Mouse (Mus musculus) G1E-ER4 (cell line): ENCODE data around the gene Ppp1r3g. TPM values are rescaled to one million over a fixed set of nuclear protein-coding genes. Genes with fewer than 3 reads are reported as not detected.

Experiments
- GATA1 ChIP-seq: IDR thresholded peaks from one replicate; pipeline ENCODE4 v1.8.0; 2012; ENCODE audit warnings: low read length, inconsistent platforms
- polyA plus RNA-seq: library from polyadenylated mRNA; stranded (reverse); fragments of >175 nt; gene quantifications from 2 replicates; pipeline ENCODE4 v1.2.3, GENCODE M21; 2012

Ppp1r3g gene
- polyA plus RNA-seq, 1 experiment: 0.03 TPM

DNA sequence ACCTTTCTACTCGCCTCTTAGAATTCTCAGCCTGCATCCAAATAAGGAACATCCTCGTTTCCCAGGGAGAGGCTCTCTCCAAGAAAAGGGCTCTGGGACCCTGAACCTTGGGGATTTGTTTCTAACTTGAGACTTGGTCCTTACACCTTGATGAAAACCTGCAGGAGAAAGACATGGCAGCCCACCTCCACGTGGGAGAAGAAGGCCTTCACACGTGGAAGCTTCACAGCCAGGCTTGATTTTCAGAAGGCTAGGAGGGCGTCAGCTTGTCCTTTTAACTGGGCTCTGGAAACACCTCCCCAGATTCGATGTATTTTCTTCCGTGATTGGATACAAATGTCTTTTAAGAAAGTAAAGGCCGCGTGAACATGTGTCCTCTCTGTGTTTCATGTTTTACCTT is 11.2 kb downstream of the Ppp1r3g start:
- no peak for TF ChIP-seq GATA1

DNA sequence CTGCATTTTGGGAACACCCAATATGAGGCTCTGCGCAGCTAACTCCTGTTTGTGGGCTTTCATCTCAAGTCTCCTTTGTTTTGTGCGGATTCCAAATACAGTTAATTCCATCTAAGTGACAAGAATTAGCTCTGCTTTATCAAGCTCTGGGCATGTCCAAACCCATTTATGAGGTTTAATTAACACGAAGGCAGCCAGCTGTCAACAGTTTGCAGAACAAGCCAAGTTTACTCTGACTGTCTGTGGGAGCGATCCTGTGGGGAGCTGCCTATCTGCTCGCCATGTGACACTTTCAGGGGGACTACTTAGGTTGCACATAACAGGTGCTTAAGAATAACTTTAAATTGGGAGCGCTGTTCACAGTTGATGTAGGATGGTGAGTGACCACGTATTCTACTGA is 18.3 kb downstream of the Ppp1r3g start:
- no peak for TF ChIP-seq GATA1

DNA sequence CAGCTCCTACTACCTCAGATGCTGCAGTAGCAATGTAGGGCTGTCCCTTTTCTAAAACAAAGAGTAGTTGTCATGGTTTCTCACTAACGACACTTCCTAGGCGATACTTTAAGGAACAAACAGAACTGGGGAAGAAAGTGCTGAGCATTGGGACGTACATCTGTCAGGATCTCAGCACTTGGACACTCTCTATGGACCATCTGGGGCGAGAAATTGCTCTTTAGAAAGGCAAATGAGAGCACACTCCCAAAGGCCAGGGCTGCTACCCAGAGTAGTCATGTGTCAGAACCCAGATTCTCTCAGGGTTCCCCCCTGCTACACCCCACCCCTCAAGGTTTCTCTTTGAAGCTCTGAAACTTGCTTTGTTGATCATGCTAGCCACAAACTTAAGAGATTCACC is 21.8 kb downstream of the Ppp1r3g start:
- TF ChIP-seq GATA1: no peak

DNA sequence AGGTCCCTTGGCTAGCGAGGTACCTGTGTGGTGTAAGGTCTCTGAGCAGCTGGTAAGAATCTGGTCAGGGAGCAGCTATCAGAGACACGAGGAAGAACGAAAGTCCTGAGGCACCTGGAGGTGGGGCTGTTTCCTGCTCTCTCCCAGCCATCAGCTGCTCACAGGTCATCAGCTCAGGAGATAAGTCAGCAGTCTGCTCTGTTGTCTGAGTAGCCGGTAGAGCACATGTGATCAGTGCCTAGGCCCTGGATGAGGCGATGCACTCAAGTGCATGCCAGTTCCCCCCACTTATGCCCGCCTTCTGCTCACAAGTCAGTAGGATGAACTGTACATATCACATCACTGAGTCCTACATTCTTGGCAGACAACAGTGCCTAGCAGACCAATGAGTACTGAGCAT is 24.3 kb downstream of the Ppp1r3g start:
- no peak for TF ChIP-seq GATA1

DNA sequence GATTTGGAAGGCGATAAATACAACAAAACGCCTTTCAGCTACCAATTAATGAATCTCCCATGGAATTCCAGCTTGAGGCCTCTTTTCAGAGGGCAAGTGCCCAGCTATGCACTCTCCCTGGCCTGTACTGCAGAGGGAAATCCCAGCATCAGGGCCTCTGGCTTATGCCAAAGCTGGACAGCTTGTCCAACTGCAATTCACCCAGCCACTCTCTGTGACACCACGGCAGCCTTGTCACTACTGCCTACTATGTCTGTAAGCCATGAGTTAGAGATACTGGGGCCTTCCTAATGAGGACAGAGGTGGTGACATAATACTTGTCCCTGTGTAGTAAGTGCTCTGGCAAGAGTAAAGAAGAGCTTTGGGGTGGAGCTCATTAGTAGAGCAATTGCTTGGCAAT is 30.7 kb downstream of the Ppp1r3g start:
- TF ChIP-seq GATA1: no peak

DNA sequence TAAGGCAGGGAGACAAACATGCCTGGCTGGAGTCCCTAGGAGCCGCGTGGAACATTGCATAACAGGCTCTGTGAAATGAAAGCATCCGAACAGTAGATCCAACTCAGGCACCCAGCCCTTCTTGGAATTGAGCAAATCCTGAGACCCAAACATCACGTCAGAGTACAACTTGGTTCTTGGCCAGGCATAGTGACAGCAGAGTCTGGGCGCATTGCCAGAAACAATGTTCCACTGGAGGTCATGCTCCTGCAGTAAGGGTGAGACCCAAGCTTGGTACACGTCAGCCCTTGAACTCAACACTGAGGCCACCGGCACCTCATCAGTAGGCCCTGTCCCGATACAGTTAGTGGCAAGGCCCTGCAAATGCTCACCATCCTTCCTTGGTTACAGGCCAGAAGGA is 35.4 kb downstream of the Ppp1r3g start:
- TF ChIP-seq GATA1: no peak

DNA sequence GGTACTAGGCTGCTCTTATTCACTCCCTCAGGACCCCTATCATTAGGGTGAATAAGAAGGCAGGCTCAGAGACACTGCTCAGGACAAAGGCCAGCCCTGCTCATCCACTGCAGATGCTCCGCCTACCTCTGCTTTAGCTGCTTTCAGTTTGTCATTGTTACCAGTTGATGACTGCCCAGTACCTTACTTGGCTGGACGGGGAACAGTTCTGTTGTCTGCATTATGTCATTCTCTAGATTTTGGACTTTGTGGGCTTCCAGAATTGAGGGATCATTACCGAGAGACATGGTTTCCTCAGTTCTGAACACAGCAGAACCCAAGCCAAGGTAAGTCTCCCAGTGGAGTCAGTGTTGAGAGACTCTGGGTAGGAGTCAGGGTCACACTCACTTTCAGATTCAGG is 36.6 kb downstream of the Ppp1r3g start:
- no peak for TF ChIP-seq GATA1

DNA sequence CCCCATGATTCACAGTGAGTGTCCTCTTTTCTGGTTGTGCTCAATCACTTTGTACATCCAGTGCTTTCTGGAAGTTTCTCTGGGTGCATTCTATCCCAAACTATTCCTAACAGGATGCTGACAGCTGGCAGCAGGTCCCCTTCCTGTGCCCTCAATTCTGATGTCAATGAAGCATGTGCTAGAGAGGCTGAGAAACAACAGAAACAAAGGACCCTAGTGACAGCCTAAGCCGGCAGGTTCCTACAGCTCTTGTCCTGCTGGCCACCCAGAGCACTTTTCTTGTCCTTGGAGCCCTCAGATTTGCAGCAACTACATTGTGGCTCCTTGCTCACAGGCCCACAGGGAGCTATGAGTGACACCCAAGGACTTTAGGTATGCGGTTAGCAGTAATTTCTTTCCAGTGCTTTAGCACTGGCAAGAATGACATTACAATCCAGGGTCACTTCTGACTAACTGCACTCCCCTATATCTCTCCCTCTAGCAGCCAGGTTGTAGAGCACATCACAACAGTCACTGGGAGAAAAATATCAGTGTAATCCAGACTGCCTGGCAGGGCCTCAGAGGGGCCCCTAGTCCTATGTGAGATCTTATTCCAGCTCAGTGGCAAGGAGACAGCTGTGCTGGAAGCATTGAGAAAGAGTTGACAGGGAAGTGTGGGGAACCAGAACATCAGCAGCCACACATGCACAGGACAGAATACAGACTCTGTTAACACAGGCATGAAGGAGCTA is 37.2 kb downstream of the Ppp1r3g start:
- no peak for TF ChIP-seq GATA1

DNA sequence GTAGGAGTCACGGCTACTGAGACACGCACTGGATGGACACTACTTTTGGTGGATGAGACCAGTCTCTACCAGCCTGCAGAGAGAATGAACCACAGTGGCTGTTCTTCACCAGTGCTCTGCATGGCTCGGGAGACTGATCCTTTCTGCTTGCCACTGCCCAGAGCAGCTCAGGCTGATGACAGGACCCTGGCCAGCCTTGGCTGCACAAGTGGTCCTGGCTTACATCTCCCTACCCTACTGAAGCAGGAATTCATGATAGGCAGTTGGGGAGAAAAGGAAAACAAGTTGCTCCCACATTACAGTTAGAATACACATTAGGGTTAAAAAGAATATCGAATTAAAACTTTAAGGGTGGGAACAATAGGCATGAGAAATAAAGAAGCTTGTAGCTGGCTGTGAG is 39.0 kb downstream of the Ppp1r3g start:
- no peak for TF ChIP-seq GATA1

DNA sequence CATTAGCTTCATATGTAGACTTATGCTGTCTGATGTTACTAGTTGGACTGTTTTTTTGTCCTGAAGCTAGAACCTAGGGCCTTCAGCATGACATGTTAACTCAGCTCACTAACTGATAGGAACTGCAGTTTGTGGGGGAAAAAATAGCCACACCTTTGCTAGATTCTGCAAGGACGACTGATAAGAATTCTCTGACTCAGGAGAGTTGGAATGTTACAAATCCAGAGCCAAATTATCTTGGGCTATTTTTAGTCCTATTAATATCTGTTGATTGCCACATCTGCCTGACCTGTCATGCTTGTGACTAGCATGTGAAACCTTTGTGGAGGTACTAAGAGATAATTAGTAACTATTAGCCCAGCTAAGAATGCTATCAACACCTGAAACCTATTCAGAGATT is 42.2 kb downstream of the Ppp1r3g start:
- TF ChIP-seq GATA1: no peak

DNA sequence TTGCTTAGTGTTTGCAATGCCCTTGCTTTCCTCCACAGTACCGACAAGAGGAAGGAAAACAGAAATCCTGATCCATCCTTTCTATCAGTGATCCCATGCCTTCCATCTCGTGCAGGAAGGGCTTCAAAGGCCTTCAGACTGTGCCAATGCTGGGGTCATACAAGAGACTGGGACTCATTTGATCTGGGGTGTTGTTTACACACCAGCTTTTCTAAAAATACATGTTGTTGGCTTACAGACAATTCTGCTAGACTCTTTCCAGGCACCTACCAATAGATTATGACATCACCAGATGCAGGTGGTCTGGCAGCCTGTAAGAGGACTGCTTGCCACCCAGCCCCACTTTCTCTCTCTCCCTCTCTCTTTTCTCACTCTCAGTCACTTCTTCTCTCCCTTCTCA is 51.3 kb downstream of the Ppp1r3g start:
- no peak for TF ChIP-seq GATA1

DNA sequence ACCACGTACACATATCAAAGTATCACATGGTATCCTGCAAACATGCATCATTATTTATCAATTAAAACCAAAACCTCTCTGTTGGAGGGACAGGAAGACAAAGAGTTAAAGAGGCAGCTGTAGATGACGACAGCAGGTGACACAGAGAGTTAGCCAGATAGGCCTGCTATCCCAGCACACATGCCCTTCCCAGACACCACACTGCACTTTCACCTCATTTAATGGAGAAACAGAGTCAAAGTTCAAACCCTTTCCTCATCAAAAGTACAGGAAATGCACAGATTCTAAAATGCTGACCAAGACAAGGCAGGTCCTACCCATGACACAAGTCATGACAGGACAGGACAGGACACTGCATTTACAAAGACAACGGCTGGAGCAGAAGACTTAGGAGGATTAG is 57.0 kb downstream of the Ppp1r3g start:
- no peak for TF ChIP-seq GATA1

DNA sequence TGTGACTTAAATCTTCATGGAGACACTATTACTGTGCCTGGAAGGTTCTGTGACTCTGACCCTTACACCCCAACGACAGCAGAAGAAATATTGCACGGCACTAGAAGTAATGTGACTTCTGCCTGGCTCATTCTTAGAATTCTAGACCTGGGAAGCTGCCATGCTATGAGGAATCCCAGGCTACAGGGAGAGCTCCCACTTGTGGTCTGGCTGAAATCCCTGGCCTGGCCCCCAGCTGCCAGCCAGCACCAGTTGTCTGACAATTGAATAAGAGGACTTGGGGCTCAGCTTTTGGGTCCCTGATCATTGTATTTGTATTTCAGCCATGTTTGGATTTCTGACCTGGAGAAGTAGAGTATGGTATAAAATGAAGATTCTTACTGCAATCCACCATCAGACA is 59.4 kb downstream of the Ppp1r3g start:
- TF ChIP-seq GATA1: no peak

DNA sequence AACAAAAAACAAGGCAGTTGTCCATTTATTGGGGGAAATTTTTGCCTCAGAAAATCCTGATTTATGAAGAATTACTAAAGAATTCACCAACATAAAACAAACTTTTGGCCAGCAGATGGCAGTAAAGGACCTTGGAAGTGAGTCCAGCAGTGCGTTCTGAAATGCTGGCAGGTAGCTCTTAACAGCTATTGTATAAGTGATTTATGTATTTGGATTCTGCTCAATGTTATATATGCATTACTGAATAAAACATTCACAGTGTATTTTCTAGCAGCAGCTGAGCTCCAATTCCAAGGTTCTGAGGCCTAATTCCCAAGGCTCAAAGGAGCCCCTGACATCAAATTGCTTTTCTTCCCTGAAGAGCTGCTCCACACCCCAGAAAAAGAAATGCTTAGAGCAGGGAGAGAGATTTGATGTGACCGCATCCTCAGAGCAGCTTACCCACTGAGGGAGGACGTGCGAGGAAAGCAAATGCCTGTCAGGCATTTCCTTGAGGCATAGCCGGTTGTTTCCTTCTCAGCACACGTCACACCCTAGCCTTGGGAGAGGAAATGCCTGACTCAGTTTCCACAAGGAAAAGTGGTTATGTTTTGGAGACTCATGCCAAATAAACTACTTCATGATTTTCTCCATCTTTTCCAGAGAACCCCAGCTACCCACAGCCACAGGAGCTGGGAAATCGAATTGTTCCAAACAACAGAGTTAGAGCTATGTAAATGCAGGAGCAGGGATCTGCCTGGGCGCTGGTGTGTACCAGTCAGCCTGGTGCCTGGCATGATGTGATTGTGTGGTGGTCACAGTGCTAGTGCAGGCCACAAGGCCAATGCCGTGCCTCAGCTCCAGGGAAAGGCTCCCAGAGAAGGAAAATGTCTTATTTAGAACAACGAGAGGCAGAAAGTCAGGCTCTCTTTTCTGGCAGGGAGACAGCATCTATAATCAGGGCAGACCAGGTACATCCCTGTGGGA is 61.0 kb downstream of the Ppp1r3g start:
- TF ChIP-seq GATA1: no peak

Other genes starting within 250 kb of the Ppp1r3g start
- 17.0 and 28.8 TPM in 2 replicates for gene Rpp40, start 52.5 kb upstream of the Ppp1r3g start, polyA plus RNA-seq
- gene Fars2, start 158.6 kb downstream of the Ppp1r3g start, polyA plus RNA-seq: 40.7 and 60.7 TPM in 2 replicates
- gene Lyrm4, start 158.7 kb downstream of the Ppp1r3g start, polyA plus RNA-seq: 8.6 and 11.5 TPM in 2 replicates